Mouse (Mus musculus) kidney, postnatal 4 days (tissue): ENCODE measurements around the gene Robo2.
"Not testable (repeated sequence)": the region's sequence is repeated elsewhere in the genome, so short reads cannot be mapped to it uniquely, and the experiment has no call there.

Experiments used
- DNase-seq, 2 experiments: peaks; one replicate each; pipeline ENCODE4 v3.0.0; 2021; ENCODE audit warnings: mixed read lengths in 2 of 2

Robo2 gene

DNA sequence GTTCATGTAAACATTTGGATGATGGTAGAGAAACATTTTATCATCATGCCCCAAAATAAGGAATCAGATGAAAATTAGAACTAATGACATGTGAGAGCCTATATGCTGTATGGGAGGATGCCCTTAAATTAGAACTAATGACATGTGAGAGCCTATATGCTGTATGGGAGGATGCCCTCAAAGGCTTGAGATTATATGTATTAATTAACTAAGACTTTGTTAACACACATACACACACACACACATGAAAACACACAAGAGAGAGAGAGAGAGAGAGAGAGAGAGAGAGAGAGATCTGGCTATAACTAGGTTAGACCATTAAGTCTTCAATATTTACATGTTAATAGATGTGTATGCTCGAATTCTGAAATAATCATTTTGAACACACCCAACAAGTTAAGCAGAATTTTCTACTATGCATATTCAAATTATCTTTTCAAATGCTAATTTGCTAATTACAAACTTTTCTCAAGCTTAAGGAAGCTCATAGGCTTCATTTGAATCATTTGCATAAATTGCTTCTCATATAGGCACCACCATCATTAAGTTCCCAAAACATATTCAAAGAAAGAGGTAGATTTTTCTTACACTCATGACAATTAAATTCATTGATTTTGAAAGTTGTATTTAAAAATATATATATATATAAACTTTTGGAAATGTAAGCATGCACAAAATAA is 211.5 kb downstream of the Robo2 start:
- no peak for DNase-seq

DNA sequence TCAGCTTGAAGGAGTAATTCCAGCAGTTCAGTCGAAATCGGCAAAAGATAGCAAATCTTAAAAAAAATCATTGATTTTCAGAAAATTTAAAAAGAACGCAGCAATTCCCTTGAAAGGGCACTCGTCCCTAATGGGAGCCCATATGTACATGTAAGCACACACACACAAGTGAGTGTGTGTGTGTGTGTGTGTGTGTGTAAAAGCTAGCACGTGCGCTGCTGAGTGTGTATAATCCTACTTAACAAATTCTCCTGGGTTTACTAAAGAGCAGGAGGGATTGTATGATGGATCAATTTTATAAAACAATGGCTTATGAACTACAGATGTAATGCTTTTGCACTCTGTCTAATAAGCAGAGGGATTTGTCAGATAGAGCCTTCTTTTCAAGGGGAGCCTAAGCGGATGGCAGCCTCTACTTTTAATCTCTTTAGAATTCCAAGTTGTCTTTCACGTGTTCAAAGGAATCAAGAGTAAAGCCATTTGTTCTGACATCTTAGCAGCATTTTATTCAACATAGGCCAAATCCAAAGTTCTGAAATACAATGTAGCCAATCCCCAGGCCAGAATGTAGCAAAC is 218.6 kb downstream of the Robo2 start:
- no peak for DNase-seq

DNA sequence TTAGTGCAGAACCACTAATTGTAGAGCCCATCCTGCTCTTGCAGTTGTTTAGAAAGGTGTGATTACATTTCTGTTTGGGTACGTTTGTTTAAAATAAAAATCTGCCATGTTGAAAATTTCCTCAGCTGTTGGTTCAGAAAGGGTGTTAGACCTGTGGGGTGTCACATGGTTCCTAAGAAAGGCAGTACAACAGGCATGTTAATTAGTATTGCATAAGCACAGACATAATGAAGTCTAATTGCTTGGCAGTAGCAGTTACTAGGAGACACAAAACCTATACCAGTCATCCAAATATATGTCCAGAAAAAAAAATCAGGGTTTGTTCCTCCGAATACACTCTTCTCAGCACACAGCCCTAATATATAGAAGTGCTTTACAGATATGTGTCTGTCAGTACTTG is 220.0 kb downstream of the Robo2 start:
- DNase-seq = no peak

DNA sequence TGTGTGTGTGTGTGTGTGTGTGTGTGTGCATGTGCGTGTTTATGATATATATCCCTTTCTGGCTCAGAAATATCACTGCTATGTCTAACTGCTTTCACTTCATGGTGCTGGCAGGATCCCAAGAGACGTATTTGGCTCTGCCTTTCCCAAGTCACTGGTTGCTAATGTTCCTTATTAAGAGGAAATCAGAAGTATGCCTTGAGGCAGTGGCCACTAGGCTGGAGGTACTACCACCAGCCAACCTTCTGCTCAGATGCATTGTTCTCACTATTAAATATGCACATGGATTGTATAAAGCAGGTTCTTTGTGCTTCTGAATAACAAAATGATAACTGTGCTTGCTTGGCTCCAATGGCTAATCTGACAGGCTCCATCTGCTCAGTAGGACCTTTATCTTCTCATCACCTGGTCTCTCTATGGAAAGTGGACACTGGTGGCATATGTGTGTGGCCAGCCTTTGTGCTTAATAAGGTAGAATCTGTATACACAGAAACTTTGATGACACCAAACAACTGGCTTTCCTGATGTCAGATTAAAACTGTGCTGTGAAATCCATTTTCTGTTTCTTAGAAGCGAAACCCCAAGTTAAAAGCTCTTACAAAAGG is 229.0 kb downstream of the Robo2 start:
- peak; percentile 11 to 15 for DNase-seq

DNA sequence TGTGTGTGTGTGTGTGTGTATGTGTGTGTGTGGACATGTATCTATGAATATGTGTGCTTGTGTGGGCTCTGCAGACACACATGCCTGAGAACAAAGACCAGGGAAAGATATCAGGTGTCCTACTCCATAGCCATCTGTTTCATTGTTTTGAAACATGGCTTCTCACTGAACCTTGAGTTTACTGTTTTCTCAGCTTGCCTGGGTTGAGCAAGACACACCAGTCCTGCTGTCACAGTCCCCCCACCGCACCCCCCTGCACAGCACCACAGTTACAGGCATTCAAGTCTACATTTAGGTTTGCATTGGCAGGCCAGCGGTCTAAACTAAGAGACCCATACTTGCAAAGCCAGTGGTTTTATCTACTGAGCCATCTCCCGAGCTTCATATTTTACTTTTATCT is 239.0 kb downstream of the Robo2 start:
- DNase-seq = no peak

DNA sequence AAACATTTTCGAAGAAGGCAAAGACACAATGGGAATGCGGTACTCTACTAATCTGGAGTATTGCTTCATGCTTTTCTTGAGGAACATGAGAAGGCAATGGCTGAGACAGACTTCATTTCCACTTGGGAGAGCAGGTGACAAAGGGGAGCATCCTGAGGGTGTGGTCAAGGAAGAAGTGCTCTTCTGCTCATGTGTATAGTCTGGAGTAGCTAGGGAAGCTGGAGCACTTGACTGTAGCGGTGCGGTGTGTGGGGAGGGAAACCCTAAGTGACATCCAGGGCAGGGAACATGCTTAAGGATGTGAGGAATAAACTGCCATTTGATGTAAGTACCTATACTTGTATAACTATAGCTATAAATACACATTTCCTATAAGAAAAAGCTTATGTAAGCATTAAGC is 242.0 kb downstream of the Robo2 start:
- DNase-seq = no peak

DNA sequence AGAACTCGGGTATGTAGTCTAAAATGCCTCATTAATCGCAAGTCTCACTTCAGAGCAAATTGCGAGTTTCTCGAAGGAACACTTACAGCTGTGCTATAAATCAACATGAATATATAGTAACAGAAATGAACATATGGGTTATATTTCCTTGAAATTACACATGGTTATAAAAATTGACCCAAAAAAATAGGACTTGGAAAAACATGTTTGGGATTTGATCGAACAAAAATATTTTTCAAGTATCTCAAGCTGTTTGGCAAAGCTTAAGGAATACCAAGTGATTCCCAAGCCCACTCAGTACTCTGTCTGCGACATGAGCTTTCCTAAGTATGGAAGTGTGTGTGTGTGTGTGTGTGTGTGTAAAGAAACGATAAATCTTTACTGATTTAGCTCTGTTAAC is 242.5 kb downstream of the Robo2 start:
- DNase-seq = no peak

DNA sequence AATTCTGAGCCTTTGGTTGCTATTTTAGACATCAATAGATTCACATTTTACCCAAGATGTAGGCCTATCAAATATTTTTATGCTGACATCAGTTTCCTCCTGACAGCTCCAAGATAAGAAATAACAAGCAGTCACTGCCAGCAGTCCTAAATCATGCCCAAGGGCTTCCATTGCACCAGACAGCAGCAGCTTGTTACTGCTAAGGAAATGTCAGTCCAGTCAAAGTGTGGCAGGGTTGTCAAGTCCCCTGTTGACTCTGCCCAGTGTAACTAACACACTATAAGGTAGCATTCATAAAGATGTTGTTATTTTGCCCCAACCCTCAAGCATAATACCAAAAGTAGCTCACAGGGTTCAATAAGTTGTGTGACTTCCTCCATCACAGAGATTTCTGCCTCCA is 243.8 kb downstream of the Robo2 start:
- DNase-seq = no peak

DNA sequence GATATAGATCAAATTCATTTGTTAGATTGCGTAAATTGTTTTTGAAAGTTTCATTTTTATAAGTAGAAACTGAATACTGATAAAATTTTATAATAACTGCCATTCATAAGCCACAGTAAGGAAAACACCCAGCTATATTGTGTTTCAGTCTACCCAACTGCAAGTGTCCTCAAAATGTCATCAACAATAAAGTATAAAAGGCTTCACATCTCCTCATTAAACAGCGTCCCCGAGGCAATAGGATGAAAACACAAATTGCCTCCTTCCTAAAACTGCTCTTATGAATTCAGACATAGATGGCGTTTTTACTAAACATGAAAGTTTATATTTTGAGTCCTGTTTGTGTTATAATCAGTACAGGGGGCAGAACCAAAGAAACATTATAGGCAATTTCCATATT is 249.6 kb downstream of the Robo2 start:
- DNase-seq = no peak

DNA sequence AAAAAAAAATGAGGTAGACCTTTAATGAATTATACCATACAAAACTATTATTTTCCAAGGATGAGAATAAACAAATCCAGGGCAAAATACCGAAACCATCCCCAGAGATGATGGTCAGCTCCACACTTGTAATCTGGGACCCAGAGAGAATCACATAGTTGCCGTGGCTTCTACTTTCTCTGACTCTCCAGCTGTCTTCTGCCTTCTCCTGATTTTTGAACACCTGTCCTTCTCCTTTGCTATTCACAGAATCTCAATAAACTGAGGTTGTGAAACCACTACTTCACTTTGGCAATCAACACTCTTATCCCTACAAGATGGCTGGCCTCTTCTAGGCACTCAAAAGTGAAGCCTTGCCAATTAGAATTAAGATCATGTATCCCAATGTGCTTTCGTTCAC is 252.4 kb downstream of the Robo2 start:
- no peak for DNase-seq

DNA sequence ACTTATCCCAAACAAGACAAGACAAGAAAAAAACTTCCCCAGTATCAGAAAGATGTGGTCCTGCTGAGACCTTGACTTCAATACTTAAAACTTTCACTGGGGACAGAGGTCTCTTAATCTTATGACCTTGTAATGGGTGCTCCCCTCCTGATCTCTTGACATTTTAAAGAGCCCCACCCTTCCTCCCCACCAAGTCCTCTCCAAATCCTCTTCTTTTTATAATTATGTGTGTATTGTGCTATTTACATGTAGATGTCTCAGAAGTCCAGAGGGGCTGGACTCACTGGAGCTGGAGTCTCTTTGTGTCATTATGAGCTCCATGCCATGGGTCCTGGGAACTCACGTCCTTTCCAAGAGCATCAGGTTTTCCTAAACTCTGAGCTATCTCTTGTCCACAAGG is 275.4 kb downstream of the Robo2 start:
- DNase-seq = no peak

DNA sequence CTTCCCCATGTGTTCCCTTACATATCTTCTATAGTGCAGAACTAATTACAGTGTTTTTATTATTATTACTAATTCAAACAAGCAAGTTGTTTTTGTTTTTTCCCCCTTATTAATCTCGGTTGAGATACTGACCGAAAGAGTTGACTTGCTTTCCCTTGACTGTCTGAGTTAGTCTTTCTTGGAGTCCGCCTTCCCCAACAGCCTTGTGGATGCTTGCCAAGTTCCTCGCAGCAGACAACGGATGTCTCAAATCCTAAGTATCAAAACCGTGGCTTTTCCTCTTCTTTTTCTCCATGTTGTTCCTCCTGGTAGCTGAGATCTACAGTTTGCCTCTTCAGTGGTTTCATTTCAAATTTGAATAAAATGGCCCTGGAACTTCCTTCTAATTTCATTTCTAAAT is 278.8 kb downstream of the Robo2 start:
- peak; percentile 61 for DNase-seq

DNA sequence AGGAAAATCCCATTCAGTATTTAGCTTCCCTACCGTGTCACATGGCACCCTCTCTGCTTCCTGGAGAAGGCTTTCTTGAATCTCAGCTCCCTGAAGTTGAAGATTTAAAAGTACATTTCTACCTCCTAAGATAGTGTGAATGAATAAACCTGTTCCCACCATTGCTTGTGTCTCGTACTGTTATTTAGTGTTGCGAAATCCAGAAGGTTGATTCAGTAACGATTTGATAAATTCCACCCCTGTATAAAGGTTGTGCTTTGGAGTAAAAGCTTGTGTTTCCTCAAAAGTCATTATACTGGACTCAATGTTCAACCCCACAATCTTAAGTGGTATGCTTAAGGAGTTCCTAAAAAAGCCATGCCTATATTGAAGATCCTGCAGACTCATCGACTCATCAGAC is 280.3 kb downstream of the Robo2 start:
- no peak for DNase-seq

DNA sequence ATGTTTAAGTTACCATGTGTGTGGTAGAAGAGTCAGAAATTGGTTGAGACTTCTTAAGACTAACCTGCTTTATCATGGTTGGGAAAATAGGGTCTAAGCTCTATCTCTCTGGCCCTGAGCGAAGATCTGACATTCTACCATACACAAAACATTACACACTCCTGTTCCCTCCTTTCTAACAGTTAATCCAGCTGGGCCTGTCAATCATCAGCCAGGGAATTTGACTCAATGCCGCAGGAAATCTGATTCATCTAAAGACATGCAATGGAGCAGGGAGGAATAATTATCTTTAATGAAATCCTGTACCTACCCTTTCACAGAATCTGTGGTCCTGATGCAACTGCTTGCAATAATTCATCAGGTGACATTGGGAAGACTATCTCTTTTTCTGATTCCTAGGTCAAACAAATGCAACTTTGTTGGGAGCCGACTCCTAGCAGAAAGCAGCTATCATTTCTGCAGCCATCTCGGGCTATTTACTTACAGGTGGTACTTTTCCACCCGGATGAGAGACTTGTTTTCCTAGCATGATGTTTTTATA is 283.1 kb downstream of the Robo2 start:
- DNase-seq = no peak

DNA sequence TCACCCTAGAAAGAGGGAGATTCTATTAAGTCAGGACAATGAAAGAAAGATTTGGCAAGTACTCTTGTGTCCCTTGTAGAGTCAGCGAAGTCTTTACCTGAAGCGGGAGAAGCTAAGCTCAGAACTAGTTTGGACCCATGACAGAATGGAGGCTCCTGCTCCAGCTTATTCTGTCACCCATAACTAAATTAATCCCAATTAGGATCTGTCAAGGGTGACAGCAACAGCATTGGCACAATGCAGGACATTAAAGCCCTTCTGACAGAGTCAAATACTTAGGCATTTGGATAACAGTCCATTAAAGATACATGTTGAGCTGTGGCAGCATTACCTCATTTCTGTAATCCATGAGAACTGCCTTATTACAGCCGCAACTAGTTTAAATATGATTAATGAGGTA is 298.5 kb downstream of the Robo2 start:
- no peak for DNase-seq

DNA sequence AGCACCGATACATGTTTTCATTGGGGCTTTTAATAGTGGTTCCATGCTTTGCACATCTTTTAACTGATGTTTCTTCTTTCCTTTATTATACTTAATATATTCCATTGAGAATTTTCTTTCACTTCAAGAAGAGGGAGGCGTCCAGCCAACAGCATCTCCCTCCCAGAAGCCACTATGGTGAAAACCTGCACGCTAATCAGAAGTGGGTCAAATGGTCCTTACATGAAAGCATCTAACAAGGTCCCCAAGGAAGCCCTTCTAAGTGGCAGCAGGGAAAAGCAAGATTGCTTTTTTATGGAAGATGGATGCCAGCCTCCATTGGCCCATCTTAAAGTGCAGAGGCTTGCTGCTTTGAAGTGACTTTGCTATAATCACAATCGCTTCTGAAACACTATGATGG is 300.5 kb downstream of the Robo2 start:
- no peak for DNase-seq

DNA sequence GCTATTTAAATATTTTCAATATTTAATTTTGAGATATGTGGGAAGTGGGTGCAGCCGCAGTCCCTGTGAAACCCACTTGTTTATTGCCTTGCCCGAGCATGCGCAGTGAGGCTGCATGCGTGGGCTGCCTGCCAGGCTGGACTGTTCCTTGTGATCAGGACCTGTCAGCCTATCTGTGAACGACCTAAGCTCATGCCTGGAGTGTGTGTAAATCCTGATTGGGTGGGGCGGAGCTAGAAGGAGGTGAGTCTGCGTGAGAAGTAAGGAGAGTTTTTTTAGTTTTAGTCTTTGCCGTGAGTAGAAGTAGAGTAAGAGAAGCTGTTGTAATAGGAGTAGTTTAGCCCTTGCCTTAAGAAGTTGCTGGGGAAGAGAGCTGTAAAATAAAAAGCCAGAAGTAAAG is 307.2 kb downstream of the Robo2 start:
- not testable (repeated sequence) for DNase-seq

DNA sequence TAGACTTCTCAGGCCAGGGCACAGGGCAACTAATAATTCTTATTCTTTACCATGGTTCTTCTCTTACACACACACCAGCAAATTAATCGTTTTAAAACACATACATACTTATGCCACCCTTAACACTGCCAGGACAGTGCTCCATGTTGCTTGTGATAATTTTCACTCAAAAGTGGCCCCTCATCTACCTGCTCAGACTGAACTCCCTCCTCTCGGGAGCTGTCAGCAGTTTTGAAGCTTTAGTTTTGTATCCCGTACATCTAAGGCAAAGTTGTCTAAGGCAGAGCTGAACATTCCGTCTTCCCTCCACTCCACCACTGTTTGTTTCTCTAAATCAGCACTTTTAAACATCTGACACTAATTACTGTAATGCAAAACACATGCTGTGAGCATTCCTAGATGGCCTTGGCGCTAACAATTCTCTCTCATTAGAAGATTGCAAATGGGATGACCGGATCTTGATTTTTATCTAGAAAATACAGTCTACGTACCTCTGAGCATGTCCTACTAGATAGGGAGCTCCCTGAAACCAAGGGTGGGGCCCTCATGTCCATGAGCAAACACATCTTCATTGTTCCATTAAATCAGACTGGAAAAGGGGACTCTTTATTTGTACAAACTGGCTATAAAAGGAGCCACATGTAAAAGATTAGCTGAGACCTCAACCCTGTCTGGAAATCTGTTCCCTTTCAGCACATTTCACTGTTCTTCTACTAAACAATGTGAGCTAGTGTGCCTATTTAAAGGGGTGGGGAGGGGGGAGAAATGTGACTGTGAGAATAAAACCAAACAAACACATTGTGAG is 318.4 kb downstream of the Robo2 start:
- peak; percentile 5 to 12 for DNase-seq

DNA sequence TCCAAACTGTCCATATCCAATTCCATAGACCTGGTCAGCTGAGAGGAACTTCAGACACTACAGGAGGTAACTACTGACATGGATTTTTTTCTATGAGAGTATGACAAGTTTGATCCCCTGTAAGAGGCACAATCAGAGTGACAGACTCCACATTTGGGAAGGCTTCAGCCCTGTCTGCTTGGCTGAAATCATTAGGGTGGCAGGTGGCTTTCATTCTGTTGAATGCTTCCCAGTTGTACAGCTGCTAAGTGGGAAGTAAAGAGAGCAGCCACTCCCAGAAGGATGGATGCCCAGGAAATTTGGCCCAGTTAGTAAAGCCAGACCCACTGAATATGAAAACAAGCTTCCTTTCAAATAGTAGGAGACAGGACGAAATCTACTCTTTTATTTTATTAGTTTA is 321.7 kb downstream of the Robo2 start:
- DNase-seq = no peak

DNA sequence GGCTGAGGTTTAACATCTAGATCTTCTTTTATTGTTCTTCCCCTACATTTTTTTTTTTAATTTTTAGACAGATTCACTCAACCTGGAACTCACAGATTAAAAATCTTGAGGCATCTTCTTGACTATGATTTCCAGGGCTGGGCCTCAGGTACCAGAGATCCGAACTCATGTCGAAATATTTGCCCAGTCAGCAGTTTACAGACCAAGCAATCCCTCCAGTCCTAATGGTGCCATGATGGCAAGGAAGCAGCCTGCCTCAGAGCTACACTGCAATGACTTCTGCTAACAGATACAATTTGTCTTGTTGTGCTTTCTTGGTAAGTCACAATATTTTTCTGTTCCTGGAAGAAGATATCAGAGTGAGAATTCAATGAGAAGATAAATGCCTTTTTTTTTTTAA is 327.4 kb downstream of the Robo2 start:
- DNase-seq = no peak

DNA sequence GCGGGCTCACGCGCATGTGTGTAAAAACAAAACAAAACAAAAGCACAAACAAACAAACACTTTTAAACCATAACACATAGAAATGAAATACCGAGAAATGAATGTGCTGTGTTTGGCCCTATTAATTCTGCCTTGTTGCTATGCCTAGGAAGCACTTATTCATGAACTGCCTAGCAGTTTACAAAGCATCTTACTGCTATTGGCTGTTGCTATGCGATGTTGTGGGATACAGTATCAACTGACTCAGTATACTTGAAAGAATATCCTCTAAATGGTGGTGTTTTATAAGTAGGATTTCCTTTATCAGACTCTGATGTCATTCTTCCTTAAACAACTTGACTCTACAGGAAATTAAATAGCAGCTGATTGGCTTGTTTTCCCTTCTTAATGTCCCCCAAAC is 339.0 kb downstream of the Robo2 start:
- DNase-seq = no peak

DNA sequence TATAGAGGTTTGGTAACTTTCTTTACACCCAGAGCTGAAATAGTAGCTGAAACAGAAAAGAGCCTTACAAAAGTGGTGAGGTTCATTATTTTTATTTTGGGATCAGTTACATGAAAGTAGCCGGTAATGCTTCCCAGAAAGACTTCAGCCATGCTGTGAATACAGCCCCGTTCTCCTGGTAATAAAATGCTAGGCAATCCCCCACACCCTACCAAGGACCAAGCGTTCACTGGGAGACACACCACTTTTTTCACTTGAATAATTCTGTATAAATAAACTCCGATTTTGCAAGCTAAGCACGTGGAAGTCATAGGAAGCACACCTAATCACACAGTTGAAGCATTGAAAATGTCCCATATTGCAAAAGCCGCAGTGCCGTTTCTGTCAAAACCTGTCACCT is 341.0 kb downstream of the Robo2 start:
- DNase-seq = no peak

DNA sequence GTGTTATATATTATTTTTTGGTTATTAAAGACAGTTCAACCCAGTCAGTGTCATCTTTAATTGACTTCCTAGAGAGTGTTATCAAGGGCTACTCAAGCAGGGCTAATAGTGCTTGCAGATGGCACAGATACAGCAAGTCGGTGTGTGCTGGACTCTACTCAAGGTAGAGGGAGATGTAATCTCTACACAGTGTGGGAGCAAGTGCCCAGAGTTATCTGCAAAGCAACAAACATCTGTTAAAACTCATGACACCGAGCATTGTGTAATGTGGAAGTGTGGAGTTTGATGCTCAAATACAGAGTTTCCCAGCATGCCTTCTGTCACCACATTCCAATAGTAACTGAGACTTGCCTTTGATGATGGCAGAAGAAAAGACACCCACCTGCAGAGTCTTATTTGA is 345.7 kb downstream of the Robo2 start:
- DNase-seq = no peak

DNA sequence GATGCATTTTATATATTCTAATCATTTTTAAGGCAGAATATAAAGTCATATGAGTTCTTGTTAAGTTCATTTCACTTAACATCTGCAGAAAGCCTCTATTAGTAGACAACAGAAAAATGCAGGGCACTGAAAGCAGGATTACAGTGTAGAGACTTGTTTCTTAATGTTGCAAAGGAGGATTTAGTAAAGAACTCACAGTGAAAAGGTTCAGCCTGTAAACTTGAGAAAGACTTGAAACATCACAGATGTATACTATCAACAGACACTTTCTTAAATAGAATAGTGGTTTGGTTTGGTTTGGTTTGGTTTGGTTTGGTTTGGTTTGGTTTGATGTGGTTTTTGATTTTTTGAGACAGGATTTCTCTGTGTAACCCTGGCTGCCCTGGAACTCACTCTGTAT is 349.7 kb downstream of the Robo2 start:
- no peak for DNase-seq
